Mouse (Mus musculus) embryonic facial prominence, embryonic 13.5 days (tissue): Measurements from ENCODE around the gene Rhot1. TPM values are rescaled to one million over a fixed set of nuclear protein-coding genes. Genes with fewer than 3 reads are reported as not detected.
A peak's percentile ranks its signal among the peaks of the same experiment; 100 is the strongest.

Experiments used
- ATAC-seq: fragments of 200-750 bp; cut with Nextera tagmentation; 2 replicates; pipeline ENCODE4 v1.8.0; 2017; ENCODE audit warnings: low read depth; ENCODE audit not compliant: insufficient number of reproducible peaks, insufficient read depth, low FRiP score, low TSS enrichment
- H3K27ac ChIP-seq: fragments of 300-500 bp; sonication (generic); 2 replicates; pipeline ENCODE4 v1.5.1; 2015; ENCODE audit warnings: moderate library complexity, mild to moderate bottlenecking, inconsistent platforms
- H3K27me3 ChIP-seq: fragments of 300-500 bp; sonication (generic); 2 replicates; pipeline ENCODE4 v1.6.1; 2015; ENCODE audit warnings: mild to moderate bottlenecking, inconsistent platforms
- H3K36me3 ChIP-seq: fragments of 300-500 bp; sonication (generic); 2 replicates; pipeline ENCODE4 v1.6.1; 2015; ENCODE audit warnings: mild to moderate bottlenecking, inconsistent platforms
- H3K4me1 ChIP-seq: fragments of 300-500 bp; sonication (generic); 2 replicates; pipeline ENCODE4 v1.6.1; 2015; ENCODE audit warnings: inconsistent platforms
- H3K4me2 ChIP-seq: fragments of 300-500 bp; sonication (generic); 2 replicates; pipeline ENCODE4 v1.6.1; 2015; ENCODE audit warnings: moderate library complexity, mild to moderate bottlenecking, inconsistent platforms
- H3K4me3 ChIP-seq: fragments of 300-500 bp; sonication (generic); 2 replicates; pipeline ENCODE4 v1.5.1; 2015; ENCODE audit warnings: mild to moderate bottlenecking, inconsistent platforms
- H3K9ac ChIP-seq: fragments of 300-500 bp; sonication (generic); 2 replicates; pipeline ENCODE4 v1.6.1; 2015; ENCODE audit warnings: mild to moderate bottlenecking, inconsistent platforms
- H3K9me3 ChIP-seq: fragments of 300-500 bp; sonication (generic); 2 replicates; pipeline ENCODE4 v1.6.1; 2016; ENCODE audit warnings: inconsistent platforms
- WGBS: fragments of 180-500 bp; shearing (Covaris S2); methylation state at CpG from one replicate; pipeline ENCODE4 v1.1.7; 2015; ENCODE audit warnings: mixed read lengths; 5-methylcytosine and 5-hydroxymethylcytosine counted together
- polyA plus RNA-seq: library from polyadenylated mRNA; unstranded; fragments of >200 nt; fragmentation: Nextera tagmentation; extraction: Ambion mirVana; gene quantifications from 2 replicates; pipeline ENCODE4 v1.2.1, GENCODE M21; 2015

Rhot1 gene
- polyA plus RNA-seq, 1 experiment from 2014 or later, result 52.8 TPM

GRCm38 (mm10) chr11:80291004-80291403 is 82.2 kb downstream of the Rhot1 start:
- H3K27ac ChIP-seq, result no peak overlapping the region
- WGBS, result 69% methylated on average over 2 of the region's 2 CpGs

GRCm38 (mm10) chr11:80292463-80292862 is 83.6 kb downstream of the Rhot1 start:
- ATAC-seq, result no peak
- Histone ChIP-seq H3K9ac (no peak overlapping the region), H3K4me2 (no peak overlapping the region), H3K27me3 (peaks cover 25% of the 10 kb centered on the region), H3K4me1 (peaks cover 37% of the 10 kb centered on the region), H3K4me3 (no peak overlapping the region), H3K27ac (no peak overlapping the region), H3K9me3 (no peaks in the 10 kb centered on the region), H3K36me3 (no peaks in the 10 kb centered on the region)
- 51% methylated on average over 7 of the region's 7 CpGs for WGBS

More at GRCm38 (mm10) chr11:80291004-80291403, 82.2 kb downstream of the Rhot1 start:
- Histone ChIP-seq H3K36me3 (no peaks in the 10 kb centered on the region), H3K4me2 (no peak overlapping the region), H3K9ac (no peak overlapping the region), H3K27me3 (peaks cover 11% of the 10 kb centered on the region), H3K9me3 (no peaks in the 10 kb centered on the region), H3K4me1 (peaks cover 37% of the 10 kb centered on the region), H3K4me3 (no peak overlapping the region)
- no peak for ATAC-seq

- Histone ChIP-seq H3K27me3 (peaks cover 43% of the 10 kb centered on the region), H3K4me2 (no peak overlapping the region)
- 13% methylated on average over 9 of the region's 9 CpGs for WGBS
Observed at GRCm38 (mm10) chr11:80295066-80295465, 86.2 kb downstream of the Rhot1 start.

GRCm38 (mm10) chr11:80295785-80296184 is 87.0 kb downstream of the Rhot1 start:
- Histone ChIP-seq H3K9me3 (no peaks in the 10 kb centered on the region), H3K4me2 (no peak overlapping the region), H3K9ac (no peak overlapping the region), H3K4me3 (no peak overlapping the region), H3K27me3 (peaks cover 50% of the 10 kb centered on the region), H3K27ac (no peak overlapping the region), H3K4me1 (peaks cover 35% of the 10 kb centered on the region), H3K36me3 (no peaks in the 10 kb centered on the region)
- no peak for ATAC-seq
- 20% methylated on average over 14 of the region's 14 CpGs for WGBS

More at GRCm38 (mm10) chr11:80295066-80295465, 86.2 kb downstream of the Rhot1 start:
- Histone ChIP-seq H3K4me3 (no peak overlapping the region), H3K9me3 (no peaks in the 10 kb centered on the region), H3K9ac (no peak overlapping the region), H3K4me1 (peaks cover 37% of the 10 kb centered on the region), H3K36me3 (no peaks in the 10 kb centered on the region), H3K27ac (no peak overlapping the region)
- no peak for ATAC-seq

- Histone ChIP-seq H3K36me3 (no peaks in the 10 kb centered on the region), H3K27me3 (peaks cover 75% of the 10 kb centered on the region), H3K27ac (no peak overlapping the region), H3K9ac (no peak overlapping the region), H3K4me2 (peak overlapping the region; percentile 99), H3K4me1 (peaks cover 44% of the 10 kb centered on the region), H3K4me3 (no peak overlapping the region), H3K9me3 (no peaks in the 10 kb centered on the region)
- WGBS, result 3% methylated on average over 11 of the region's 12 CpGs
- ATAC-seq, result no peak
Observed at GRCm38 (mm10) chr11:80299513-80300235, 90.9 kb downstream of the Rhot1 start.

GRCm38 (mm10) chr11:80300551-80301315 is 91.9 kb downstream of the Rhot1 start, which contains the start of gene Rhbdl3:
Gene Rhbdl3 (plus strand): TSS chr11:80300912.
- Histone ChIP-seq H3K4me3 (peak within 1 kb of the TSS; percentile 75), H3K4me2 (peak within 1 kb of the TSS; percentile 99), H3K27me3 (peaks cover 66% of the 10 kb centered on the region), H3K27ac (peak within 1 kb of the TSS; percentile 7; the same call in 1 of the 2 replicates), H3K4me1 (peaks cover 34% of the 10 kb centered on the region), H3K36me3 (no peaks in the 10 kb centered on the region), H3K9ac (peak within 1 kb of the TSS; percentile 78), H3K9me3 (no peaks in the 10 kb centered on the region)
- peak; percentile 40; the same call in 1 of the 2 replicates for ATAC-seq
- WGBS, result 0% methylated on average over 51 of the region's 81 CpGs

GRCm38 (mm10) chr11:80301316-80302045 is 92.7 kb downstream of the Rhot1 start:
- Histone ChIP-seq H3K4me1 (peaks cover 32% of the 10 kb centered on the region), H3K4me3 (peak overlapping the region; percentile 75), H3K36me3 (no peaks in the 10 kb centered on the region), H3K4me2 (peak overlapping the region; percentile 99), H3K9ac (peak overlapping the region; percentile 78), H3K9me3 (no peaks in the 10 kb centered on the region), H3K27ac (peak overlapping the region; percentile 7; the same call in 1 of the 2 replicates), H3K27me3 (peaks cover 59% of the 10 kb centered on the region)
- WGBS, result under 1% methylated on average over 53 of the region's 53 CpGs
- ATAC-seq, result 0 out of 2 replicates have a peak, but pooled peaks have one; percentile 15

GRCm38 (mm10) chr11:80302046-80302390 is 93.2 kb downstream of the Rhot1 start:
- no peak for ATAC-seq
- Histone ChIP-seq H3K4me2 (peak overlapping the region; percentile 99), H3K9ac (peak overlapping the region; percentile 78; the same call in 1 of the 2 replicates), H3K4me3 (peak overlapping the region; percentile 75), H3K27me3 (peaks cover 53% of the 10 kb centered on the region), H3K9me3 (no peaks in the 10 kb centered on the region), H3K27ac (0 out of 2 replicates have a peak overlapping the region, but pooled peaks have one; percentile 7), H3K36me3 (no peaks in the 10 kb centered on the region), H3K4me1 (peaks cover 32% of the 10 kb centered on the region)
- WGBS, result under 1% methylated on average over 9 of the region's 9 CpGs

- H3K9me3 ChIP-seq, result no peaks in the 10 kb centered on the region
- peaks cover 32% of the 10 kb centered on the region for H3K4me1 ChIP-seq
- H3K4me2 ChIP-seq, result peak overlapping the region; percentile 99
- H3K27me3 ChIP-seq, result peaks cover 50% of the 10 kb centered on the region
- WGBS, result 1% methylated on average over 11 of the region's 11 CpGs
- H3K9ac ChIP-seq, result 0 out of 2 replicates have a peak overlapping the region, but pooled peaks have one; percentile 78
- no peak for ATAC-seq
- H3K36me3 ChIP-seq, result no peaks in the 10 kb centered on the region
- H3K27ac ChIP-seq, result no peak overlapping the region
- peak overlapping the region; percentile 75 for H3K4me3 ChIP-seq
Observed at GRCm38 (mm10) chr11:80302536-80302935, 93.7 kb downstream of the Rhot1 start.

- 87% methylated on average over 3 of the region's 3 CpGs for WGBS
- H3K4me3 ChIP-seq, result no peak overlapping the region
- H3K4me1 ChIP-seq, result peaks cover 32% of the 10 kb centered on the region
- no peak overlapping the region for H3K4me2 ChIP-seq
- peaks cover 45% of the 10 kb centered on the region for H3K27me3 ChIP-seq
- ATAC-seq, result no peak
- H3K9ac ChIP-seq, result no peak overlapping the region
- no peak overlapping the region for H3K27ac ChIP-seq
- H3K9me3 ChIP-seq, result no peaks in the 10 kb centered on the region
- no peaks in the 10 kb centered on the region for H3K36me3 ChIP-seq
Observed at GRCm38 (mm10) chr11:80303746-80304145, 94.9 kb downstream of the Rhot1 start.

- Histone ChIP-seq H3K27me3 (peaks cover 34% of the 10 kb centered on the region), H3K4me3 (no peak overlapping the region), H3K9me3 (no peaks in the 10 kb centered on the region), H3K9ac (no peak overlapping the region), H3K4me1 (peaks cover 26% of the 10 kb centered on the region), H3K27ac (no peak overlapping the region), H3K4me2 (no peak overlapping the region), H3K36me3 (no peaks in the 10 kb centered on the region)
- no peak for ATAC-seq
- 89% methylated on average over 10 of the region's 10 CpGs for WGBS
Observed at GRCm38 (mm10) chr11:80304846-80305245, 96.0 kb downstream of the Rhot1 start.
